ENCODE assay signal across 16 mouse cellular contexts in genomic region chr2:152757478-152757877, GRCm38 (mm10). TPM values are rescaled to one million over a fixed set of nuclear protein-coding genes. Genes with fewer than 3 reads are reported as not detected.
DNase-seq lines count a peak whose midpoint lies in the region; ATAC-seq lines count a peak whose summit lies in the region.
"Had no signal": no experiment of that assay in that cellular context is flagged by ENCODE, and none has a peak within 500 bp of the region (broad histone marks: within the 10 kb centered on the region; RNA-seq: fewer than 3 reads in every experiment).

No protein-coding gene starts in this region.

- no peak for ATAC-seq in frontal cortex, adult (ENCODE audit: low TSS enrichment)
- ATAC-seq: inflammation-experienced regulatory T-cells, adult 6 months; liver, embryonic 12.5 days; midbrain, embryonic 15.5 days had no signal

- DNase-seq in left cerebral cortex, postnatal 4 days: peak; percentile 63
- no peak for DNase-seq in left cerebral cortex, postnatal 25 days (ENCODE audit: low spot score in 2 of 2)
- DNase-seq in cerebellum, adult 11-12 months: peak; percentile 72
- DNase-seq in cerebellum, postnatal 10 days: peak; percentile 85 to 90
- no peak for DNase-seq in heart, postnatal 14 days
- DNase-seq in spleen, postnatal 10 days (ENCODE audit: low spot score in 2 of 2): no peak
- DNase-seq: adrenal gland, adult 2 months; heart, postnatal 36 days; kidney, adult 8-10 months; kidney, postnatal 36 days; lung, adult 2 months; thymus, postnatal 14 days had no signal

- intact Hi-C loops in left cerebral cortex, postnatal 4 days (cut with DNase I): no loop called here
- intact Hi-C loops in left cerebral cortex, postnatal 25 days (cut with DNase I): no loop called here
- intact Hi-C loops in heart, postnatal 14 days (cut with DNase I): loop anchor here (10.0 kb wide), 1 partner anchor 143 kb away; no protein-coding TSS in a partner anchor

RNA-seq across cellular contexts. Expression of gene Cox4i2, which starts 3.5 kb away (rescaled TPM):
- 1 to 10 TPM; 1.7 to 1.9 TPM for total RNA-seq in left cerebral cortex, postnatal 4 days (2021)
- total RNA-seq in left cerebral cortex, postnatal 25 days (2021): 1 to 10 TPM; 1.8 to 2.6 TPM
- total RNA-seq in heart, postnatal 14 days (2021): 10 to 100 TPM; 17.8 to 19.1 TPM

RNA-seq across cellular contexts. Expression of gene Id1, which starts 21.4 kb away (rescaled TPM):
- 10 to 100 TPM; 25.6 to 27.6 TPM for total RNA-seq in left cerebral cortex, postnatal 4 days (2021)
- total RNA-seq in left cerebral cortex, postnatal 25 days (2021): 10 to 100 TPM; 19.9 to 30.4 TPM
- total RNA-seq in heart, postnatal 14 days (2021): 10 to 100 TPM; 82.1 to 85.3 TPM

Comparison
In these comparisons a context has a peak if more than half of its experiments do, and no peak if none do; other contexts are left out.
1. DNase-seq: peak in left cerebral cortex, postnatal 4 days (single experiment), cerebellum, adult 11-12 months (single experiment) and cerebellum, postnatal 10 days (2 of 2); none in left cerebral cortex, postnatal 25 days (0 of 2), heart, postnatal 14 days (0 of 2) and spleen, postnatal 10 days (0 of 2).
2. RNA of gene Cox4i2, which starts 3.5 kb away (total RNA-seq): 17.8 to 19.1 TPM in heart, postnatal 14 days; 1.8 to 2.6 TPM in left cerebral cortex, postnatal 25 days and 1.7 to 1.9 TPM in left cerebral cortex, postnatal 4 days; every median in the first group is over 4 times any median in the second.